Mouse (Mus musculus) skeletal muscle tissue, postnatal 0 days (tissue): ENCODE measurements around the gene Usp47. TPM values are rescaled to one million over a fixed set of nuclear protein-coding genes. Genes with fewer than 3 reads are reported as not detected.

Source experiments
- polyA plus RNA-seq: library from polyadenylated mRNA; unstranded; fragments of >200 nt; fragmentation: Nextera tagmentation; extraction: Ambion mirVana; gene quantifications from 2 replicates; pipeline ENCODE4 v1.2.1, GENCODE M21; 2015

Gene Usp47
- polyA plus RNA-seq = 63.1 and 78.2 TPM in 2 replicates

DNA sequence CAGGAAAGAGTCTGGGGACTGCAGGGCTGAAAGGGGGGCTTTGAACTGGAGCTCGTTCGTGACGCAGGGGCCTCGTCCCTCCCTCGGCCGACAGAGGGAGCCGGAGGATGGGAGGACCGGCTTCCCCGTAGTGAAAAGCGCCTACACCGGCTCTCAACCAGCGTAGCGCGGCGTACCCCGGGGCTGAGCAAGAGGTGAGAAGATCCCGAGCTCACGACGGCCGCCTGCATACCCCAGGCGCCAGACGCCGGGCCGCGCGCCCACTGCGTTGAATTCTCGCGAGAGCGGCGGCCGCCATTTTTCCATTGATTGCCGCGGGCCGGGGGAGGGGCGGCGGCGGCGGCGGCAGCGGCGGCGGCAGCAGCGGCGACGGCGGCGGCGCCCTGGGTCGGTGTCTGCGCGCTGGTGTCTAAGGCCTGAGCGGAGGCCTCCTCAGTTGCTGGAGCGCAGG lies at the start of gene Usp47:
Gene Usp47, plus strand, starts transcription at position 355 of the 451 bp plus-strand sequence.

DNA sequence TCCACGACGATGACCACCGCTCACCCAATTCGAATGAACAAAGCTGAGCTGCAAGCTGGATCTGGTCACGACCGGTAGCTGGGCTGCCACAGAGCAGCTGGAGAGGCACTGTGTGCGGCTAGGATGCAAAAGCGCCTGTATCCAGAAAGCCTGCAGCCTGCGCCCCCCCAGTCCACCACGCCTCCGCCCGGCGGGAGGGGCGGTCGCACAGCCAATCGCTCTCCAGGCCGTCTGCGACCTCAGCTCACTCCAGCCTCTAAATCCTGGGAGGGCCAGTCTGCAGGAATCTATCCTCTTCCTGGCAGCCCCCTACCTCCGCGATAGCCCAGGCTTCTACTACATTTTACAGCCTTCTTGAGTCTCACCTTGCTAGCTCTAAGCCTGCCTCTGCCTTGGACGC lies 135.6 kb downstream of the Usp47 start, which contains the start of gene Dkk3:
Gene Dkk3, minus strand, starts transcription at position 116 of the 400 bp plus-strand sequence.

Other genes starting within 250 kb of the Usp47 start
- 10.9 and 12.0 TPM in 2 replicates for gene Galnt18, start 243.5 kb upstream of the Usp47 start, polyA plus RNA-seq
- 7.4 and 9.3 TPM in 2 replicates for gene Dkk3, start 135.6 kb downstream of the Usp47 start, polyA plus RNA-seq
- 4.6 and 6.8 TPM in 2 replicates for gene Mical2, start 202.4 kb downstream of the Usp47 start, polyA plus RNA-seq